Mouse (Mus musculus): ENCODE data around the gene Col23a1.
"Not testable (repeated sequence)": the region's sequence is repeated elsewhere in the genome, so short reads cannot be mapped to it uniquely, and the experiment has no call there.

Gene Col23a1

GRCm38 (mm10) chr11:51328387-51328942, 38.7 kb downstream of the Col23a1 start:
- no peak for DNase-seq (ENCODE audit: low spot score)

- DNase-seq (ENCODE audit: low spot score), result no peak
Measured at GRCm38 (mm10) chr11:51329837-51330714, 40.4 kb downstream of the Col23a1 start.

GRCm38 (mm10) chr11:51334017-51334416, 44.3 kb downstream of the Col23a1 start:
- no peak for DNase-seq (ENCODE audit: low spot score)

- no peak for DNase-seq (ENCODE audit: low spot score)
Measured at GRCm38 (mm10) chr11:51337585-51337984, 47.9 kb downstream of the Col23a1 start.

GRCm38 (mm10) chr11:51338416-51338815, 48.7 kb downstream of the Col23a1 start:
- DNase-seq (ENCODE audit: low spot score), result no peak

GRCm38 (mm10) chr11:51341091-51341490, 51.4 kb downstream of the Col23a1 start:
- no peak for DNase-seq (ENCODE audit: low spot score)

- no peak for DNase-seq (ENCODE audit: low spot score)
Measured at GRCm38 (mm10) chr11:51342776-51343175, 53.1 kb downstream of the Col23a1 start.

- DNase-seq (ENCODE audit: low spot score), result no peak
Measured at GRCm38 (mm10) chr11:51343312-51343711, 53.6 kb downstream of the Col23a1 start.

- no peak for DNase-seq (ENCODE audit: low spot score)
Measured at GRCm38 (mm10) chr11:51343728-51344289, 54.1 kb downstream of the Col23a1 start.

- no peak for DNase-seq (ENCODE audit: low spot score)
Measured at GRCm38 (mm10) chr11:51345481-51346465, 56.1 kb downstream of the Col23a1 start.

- no peak for DNase-seq (ENCODE audit: low spot score)
Measured at GRCm38 (mm10) chr11:51347756-51348155, 58.0 kb downstream of the Col23a1 start.

GRCm38 (mm10) chr11:51349665-51350064, 59.9 kb downstream of the Col23a1 start:
- no peak for DNase-seq (ENCODE audit: low spot score)

- no peak for DNase-seq (ENCODE audit: low spot score)
Measured at GRCm38 (mm10) chr11:51351151-51351550, 61.4 kb downstream of the Col23a1 start.

GRCm38 (mm10) chr11:51351841-51352240, 62.1 kb downstream of the Col23a1 start:
- no peak for DNase-seq (ENCODE audit: low spot score)

GRCm38 (mm10) chr11:51353746-51354145, 64.0 kb downstream of the Col23a1 start:
- no peak for DNase-seq (ENCODE audit: low spot score)

GRCm38 (mm10) chr11:51358981-51359380, 69.3 kb downstream of the Col23a1 start:
- not testable (repeated sequence) for DNase-seq (ENCODE audit: low spot score)

GRCm38 (mm10) chr11:51364353-51364752, 74.6 kb downstream of the Col23a1 start:
- no peak for DNase-seq (ENCODE audit: low spot score)

GRCm38 (mm10) chr11:51367334-51367733, 77.6 kb downstream of the Col23a1 start:
- DNase-seq (ENCODE audit: low spot score), result no peak

GRCm38 (mm10) chr11:51370273-51370672, 80.6 kb downstream of the Col23a1 start:
- DNase-seq (ENCODE audit: low spot score), result no peak

- DNase-seq (ENCODE audit: low spot score), result no peak
Measured at GRCm38 (mm10) chr11:51371321-51371720, 81.6 kb downstream of the Col23a1 start.

GRCm38 (mm10) chr11:51371926-51372325, 82.2 kb downstream of the Col23a1 start:
- no peak for DNase-seq (ENCODE audit: low spot score)

GRCm38 (mm10) chr11:51377199-51377598, 87.5 kb downstream of the Col23a1 start:
- no peak for DNase-seq (ENCODE audit: low spot score)
